Mouse (Mus musculus) liver, postnatal 0 days (tissue): ENCODE measurements around the gene Foxn3.

ENCODE experiments used
- CTCF ChIP-seq: sonication (generic); IDR thresholded peaks from 2 replicates; pipeline ENCODE4 v1.5.1; 2016; ENCODE audit warnings: antibody characterized with exemption, low read depth
- EP300 ChIP-seq: IDR thresholded peaks from 2 replicates; pipeline ENCODE4 v1.6.1; 2016; ENCODE audit warnings: antibody characterized with exemption, low read depth, mild to moderate bottlenecking

- TF ChIP-seq CTCF (no peak), EP300 (no peak)
These were observed 364.8 kb downstream of the Foxn3 start for GRCm38 (mm10) chr12:99198428-99199123.
